Mouse (Mus musculus) right cerebral cortex, adult 18-20 months (tissue): ENCODE measurements at regions not wholly inside any gene's neighbourhood (a gene's known extent, or its start where the extent isn't known, plus 50 kb on each side); places are given as distances from the start of the nearest gene placed in this dataset.
"Not testable (repeated sequence)": the region's sequence is repeated elsewhere in the genome, so short reads cannot be mapped to it uniquely, and the experiment has no call there.

Source experiments
- DNase-seq: peaks from one replicate; pipeline ENCODE4 v3.0.0; 2022; ENCODE audit warnings: mixed read lengths

DNA sequence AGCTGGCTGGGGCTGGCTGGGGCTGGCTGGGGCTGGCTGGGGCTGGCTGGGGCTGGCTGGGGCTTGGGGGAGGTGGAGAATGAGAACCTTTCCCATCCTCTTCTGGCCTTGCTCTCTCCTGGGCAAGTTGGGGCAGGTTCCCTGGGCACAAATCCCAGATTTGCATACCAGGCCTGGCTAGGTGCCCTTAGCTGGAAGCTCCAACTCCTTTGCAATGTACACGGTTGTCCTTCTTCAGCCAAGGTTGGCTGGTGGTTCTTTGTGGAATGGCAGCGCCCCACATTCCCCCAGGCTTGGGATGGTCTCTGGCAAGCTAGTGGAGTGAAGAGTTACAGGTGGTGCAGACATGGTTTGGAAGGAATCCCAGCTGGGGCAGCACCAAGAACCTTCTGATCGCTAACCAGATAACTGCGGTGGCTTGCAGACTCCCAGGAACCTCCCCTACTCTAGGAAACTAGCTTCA lies 217.5 kb downstream of the Pten start:
- no peak for DNase-seq

DNA sequence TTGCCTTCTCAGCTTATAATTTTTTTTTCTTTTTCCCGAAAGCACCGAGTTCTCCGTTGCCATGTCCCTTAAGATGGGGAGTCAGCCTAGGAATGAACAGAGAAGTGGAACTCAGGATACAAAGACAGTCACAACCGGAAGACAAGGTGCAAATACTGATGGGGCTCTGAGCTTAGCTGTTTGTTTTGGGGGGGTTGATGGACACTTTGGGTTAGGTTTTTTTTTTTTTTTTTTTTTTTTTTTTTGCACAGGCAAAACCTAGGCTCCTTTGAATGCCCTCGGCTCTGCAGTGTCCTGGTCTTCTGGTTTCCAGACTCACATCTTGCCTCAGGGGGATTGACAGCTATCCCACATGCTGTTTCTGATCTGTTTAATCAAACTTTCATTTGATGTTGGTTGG lies 218.0 kb downstream of the Pten start:
- no peak for DNase-seq

DNA sequence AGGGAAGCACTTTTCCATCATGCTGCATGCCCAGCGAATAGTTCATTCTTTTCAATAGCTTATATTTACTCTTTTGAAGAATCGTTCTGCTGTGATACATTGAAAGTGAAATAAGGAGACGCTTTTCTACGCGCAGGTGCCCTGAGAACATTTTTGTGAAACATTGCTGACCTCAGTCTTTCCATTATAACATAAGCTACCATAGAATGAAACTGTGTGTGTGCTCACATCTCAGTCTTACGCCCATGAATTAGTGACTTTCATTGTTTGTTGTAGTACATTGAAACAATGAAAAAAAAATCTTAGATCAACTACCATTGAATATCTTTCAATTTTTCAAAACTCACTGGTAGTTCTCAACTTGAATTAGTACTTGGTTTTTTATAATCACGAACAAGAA lies 219.2 kb downstream of the Pten start:
- no peak for DNase-seq

DNA sequence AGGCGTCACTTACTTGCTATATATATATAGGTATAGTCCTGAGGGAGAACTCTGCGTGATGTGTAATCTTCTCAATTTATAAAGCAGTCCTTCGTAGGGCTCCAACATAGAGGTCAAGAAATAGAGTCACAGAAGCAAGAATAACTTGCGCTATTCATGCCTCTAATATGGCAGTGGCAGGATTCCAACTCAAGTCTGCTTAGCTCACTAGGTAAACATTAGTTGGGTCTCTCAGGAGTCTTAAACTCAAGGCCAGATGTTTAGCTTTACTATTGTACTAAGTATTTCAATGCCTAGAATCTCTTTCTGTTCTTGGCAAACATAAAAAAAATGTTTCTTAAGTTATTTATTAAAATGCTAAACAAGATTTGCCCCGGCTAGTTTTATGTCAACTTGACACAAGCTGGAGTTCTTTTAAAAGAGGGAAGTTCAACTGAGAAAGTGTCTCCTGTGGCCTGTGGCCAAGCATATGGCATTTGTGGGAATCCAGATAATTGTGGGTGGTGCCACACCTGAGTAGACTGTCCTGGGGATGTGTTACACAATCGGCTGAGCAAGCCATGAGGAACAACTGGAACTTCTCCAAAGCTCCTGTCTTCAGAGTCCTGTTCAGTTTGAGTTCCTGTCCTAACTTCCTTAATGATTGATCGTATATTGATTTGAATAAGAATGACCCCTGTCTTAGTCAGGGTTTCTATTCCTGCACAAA lies 220.9 kb downstream of the Pten start:
- DNase-seq: no peak

DNA sequence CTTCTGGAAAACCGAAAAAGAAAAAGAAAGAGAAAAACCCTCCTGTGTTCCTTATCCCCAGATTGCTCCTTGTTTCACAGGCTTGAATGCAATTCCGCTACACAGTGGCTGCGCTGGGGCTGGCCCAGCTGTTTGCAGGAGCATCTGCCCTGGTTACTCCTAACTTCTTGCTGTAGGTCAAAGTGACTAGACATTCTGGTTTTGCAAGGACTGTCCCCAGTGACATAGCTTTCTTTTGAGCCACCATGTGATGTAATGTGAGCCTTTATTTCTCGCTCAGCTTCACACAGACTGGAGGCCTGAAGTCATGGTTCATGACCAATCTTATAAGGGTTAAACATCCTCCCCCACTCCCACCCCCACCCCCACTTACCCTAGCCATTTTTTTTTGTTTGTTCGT lies 222.8 kb downstream of the Pten start:
- DNase-seq: no peak

DNA sequence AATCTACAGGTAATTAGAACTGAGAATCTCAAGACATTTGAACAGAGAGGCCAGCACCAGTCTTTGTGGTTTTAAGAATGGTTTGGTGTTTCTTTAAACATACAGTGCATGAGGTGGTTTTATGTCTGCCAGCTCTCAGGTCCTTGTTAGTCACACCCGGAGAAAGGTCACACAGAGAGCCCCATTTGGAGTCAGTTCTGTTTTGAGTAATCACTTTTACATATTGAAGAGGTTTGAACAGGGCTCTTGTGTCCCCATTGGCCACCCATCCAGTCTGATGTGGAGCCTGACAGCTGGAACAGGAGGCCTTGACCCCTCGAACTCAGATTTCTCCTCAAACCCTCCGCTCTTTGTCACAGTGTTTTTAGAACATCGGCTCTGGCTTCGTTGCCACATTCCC lies 231.4 kb downstream of the Pten start:
- no peak for DNase-seq

DNA sequence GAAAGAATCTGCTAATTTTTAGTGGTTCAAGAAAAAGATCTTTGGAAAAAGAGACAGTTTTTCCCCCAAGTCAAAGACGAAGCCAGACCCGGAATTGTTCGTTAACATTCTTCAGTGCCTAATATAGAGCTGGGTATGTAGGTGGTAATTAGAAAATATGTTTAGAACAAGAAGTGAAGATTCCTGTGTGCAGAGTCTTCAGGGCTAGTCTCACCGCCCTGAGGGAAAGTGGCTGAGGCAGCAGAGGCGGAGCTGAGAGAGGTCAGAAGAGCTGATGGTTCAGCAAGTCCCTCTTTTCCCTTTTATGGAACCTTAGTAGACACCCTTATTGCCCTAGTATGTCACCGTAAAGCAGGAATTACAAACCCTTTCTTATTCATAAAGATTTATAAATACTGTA lies 232.0 kb downstream of the Pten start:
- no peak for DNase-seq

DNA sequence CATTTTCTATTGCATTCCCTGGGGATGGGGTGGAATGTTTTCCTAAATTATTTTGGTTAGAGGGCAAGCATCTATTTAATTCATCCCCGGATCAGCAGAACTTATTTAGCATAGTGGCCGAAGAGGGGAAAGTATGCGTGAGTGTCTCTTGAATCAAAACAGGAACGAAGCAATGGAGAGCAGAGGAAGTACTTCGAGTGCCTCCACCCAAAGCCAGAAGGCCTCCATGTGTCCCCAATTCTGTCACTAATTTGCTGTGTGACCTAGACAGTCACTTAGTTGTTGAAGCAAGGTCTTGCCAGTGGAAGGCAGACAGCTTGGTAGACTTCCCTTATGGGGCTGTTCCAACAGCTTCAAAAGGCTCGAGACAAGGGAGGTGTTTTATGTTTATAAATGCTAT lies 233.3 kb downstream of the Pten start:
- DNase-seq: no peak

DNA sequence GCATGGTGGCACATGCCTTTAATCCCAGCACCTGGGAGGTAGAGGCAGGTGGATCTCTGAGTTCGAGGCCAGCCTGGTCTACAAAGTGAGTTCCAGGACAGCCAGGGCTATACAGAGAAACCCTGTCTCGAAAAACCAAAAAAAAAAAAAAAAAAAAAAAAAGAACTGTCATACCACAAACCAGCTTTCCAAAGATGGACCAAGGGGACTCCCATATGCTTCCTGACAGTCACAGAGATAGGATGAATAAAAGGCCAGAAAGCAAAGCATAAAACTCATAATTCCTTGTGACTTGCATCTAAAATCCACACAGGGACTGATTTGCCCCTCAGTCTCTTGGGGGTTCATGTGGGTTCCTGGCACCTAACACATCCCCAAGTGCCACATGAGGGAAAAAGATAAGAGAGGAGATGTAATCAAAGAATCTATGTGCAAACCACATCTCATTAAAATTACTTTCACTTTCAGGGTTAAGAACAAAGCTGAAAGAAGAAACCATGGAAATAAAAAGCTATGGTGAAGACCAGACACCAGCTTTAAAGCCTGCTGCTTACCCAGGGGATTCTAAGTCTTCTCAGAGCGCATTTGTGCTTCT lies 241.4 kb downstream of the Pten start:
- no peak for DNase-seq

DNA sequence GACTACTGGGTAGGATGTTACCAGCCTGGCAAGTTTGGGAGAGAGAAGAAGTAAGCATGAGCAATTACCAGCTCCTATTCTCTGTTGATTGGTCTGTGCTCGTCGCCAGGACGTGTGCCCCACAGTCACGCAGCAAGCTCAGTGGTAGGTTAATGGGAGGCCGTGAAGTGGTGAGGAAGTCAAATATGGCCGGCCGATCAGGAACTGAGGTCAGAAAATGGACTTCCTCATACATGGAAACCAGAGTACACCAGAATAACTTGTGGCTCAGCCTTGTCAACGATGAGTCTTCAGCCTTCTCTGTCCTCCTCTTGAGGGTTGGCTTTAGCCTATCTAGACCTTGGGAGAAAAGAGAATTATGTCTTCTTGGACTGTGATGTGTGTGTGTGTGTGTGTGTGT lies 250.3 kb downstream of the Pten start:
- DNase-seq: no peak

DNA sequence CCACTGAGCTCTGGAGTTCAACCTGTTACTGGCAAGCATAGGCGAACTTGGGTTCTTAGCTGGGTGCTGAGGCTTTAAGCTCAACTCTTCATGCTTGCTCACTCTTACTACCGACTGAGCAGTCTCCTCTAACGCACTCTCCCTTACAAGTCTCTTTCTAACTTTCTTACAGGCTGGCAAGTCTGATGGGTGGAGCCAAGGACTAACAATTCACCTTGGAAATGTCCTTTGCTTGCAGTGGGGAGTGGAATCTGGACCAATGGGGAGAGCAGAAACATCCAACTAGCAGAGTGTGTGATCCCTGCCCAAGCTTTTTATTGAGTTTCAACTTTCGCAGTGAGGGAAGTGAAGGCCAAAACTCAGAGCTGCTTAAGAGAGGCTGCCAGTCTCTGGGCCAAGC lies 250.8 kb downstream of the Pten start:
- no peak for DNase-seq

DNA sequence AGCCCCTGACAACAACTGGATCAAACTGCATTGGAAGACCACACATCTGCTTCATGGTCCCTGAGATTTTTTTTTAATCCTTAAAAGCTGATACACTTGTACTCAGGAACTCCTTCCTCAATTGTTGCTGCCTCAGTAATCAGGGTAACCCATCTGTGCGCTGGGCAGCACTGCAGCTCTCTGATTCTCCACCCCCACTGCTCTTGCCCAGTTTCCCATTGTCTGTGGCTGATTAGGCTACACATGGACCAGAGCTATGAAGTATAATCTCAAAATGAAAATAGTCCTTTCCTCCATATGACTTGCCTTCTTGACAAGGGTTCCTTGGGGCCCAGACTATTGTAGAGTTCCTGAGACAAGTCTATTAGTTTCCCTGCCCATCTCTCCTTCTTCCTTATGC lies 251.5 kb downstream of the Pten start:
- no peak for DNase-seq

DNA sequence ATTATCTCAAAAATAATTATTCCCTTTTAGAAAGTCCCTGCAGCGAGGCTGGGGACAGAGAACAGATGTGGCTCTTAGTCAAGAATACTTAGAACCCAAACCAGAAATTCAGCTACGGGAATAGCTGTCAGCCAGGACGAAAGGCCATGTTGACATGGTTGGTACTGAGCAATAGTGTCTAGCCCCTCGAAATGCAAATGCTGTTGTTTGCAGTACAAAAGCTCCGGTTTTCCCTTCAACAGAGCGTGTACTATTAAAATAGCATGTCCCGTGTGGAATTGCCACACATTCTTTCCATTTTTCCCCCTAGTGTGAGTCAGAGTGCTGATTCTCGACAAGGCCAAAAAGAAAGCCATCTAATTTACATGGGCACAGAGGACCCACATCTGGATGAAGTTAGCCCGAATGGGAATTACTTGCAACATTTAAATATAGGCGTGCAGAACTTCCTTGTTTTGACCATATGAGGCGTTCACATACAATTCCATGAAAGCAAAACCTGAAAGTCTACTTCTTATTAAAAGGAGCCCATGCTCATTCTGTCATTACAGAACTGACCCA lies 253.7 kb downstream of the Pten start:
- DNase-seq: no peak

DNA sequence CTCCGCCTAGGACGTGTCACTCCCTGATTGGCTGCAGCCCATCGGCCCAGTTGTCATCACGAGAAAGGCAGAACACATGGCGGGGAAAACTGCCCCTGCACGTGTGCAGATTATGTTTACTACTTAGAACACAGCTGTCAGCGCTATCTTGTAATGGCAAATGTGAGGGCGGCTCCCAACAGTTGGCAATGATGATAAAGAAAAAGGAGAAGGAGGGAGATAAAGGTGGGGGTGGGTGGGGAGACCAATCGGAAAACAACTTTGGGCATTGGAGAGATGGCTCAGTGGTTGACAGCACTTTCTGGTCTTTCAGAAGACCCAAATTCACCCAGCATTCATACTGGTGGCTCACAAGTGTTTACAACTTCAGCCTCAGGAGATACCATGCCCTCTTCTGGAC lies 257.6 kb downstream of the Pten start:
- not testable (repeated sequence) for DNase-seq

DNA sequence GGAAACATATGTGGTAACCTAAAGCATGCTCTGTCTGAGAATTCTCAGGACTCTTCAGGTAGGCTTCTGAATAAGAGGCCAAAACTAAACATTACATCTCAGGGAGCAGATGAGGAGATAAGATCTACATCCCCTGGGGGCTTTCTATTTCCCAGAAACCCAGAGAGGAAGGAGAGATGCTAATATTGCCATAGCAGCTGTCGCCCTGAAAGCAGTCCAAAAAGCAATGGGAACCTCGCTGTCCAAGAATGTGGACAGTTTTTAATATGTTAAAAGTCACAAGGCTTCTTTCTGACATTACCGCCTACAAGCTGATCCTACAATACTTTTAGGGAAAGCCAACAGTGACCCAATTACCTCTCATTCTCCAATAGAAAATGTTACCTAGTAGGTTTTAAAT lies 263.9 kb downstream of the Pten start:
- DNase-seq: no peak

DNA sequence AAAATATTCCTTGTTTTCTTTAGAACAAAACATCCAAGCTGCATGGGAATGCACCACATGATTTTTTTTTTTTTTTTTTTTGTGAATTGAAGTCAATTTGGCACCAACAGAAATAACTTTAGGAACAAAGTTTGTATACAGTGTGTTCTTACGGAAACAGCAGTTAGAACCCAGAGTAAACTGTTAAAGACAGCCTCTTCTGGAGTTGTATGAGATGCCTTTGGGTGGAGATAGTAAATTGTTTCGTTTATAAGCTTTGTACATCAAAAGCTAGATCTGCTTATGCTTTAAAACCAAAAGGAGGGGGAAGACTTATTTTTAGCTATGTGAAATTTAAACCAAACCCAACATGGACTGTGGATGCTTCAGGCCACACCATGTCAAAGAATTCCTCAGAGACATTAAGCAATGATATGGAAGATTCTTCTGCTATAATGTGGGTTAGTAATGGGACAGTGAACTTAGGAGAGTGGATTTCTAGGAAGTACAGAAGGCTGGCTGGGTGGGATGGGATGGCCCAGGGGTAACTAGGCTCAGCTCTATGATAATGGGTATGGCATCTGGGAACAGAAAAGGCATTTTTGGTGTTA lies 265.6 kb downstream of the Pten start:
- no peak for DNase-seq

DNA sequence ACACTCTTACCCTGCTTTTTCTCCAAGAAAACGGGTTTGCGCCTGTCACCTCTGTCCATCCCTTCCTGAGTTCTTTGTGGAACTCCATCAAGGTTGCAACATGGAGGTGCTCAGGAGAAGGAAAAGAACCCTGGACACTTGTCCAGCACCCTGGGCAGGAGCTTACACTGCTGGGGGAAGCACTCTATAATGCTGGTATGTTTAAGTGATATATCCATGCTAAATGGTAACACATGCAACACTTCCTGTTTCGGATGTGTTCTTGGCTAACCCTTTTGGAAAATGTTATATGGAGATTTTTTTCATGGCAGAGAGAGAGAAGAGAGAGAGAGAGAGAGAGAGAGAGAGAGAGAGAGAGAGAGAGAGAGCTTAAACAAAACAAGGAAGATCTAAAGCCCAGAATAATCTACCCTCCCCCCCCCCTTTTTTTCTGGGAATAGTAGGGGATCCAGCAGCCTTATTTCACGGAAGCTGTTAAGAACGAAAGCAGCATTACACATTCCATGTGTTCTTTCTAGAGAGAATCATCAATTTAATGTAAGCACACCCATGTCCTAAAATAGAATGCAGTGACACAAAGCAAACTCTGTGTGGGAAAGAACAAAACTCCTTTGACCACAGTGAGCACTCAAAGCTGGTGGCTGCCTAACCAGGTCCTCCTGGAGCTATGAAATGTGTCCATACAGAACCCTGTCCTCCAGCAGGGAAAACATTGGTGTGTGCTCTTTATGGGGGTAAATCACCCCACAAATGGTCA lies 272.6 kb downstream of the Pten start:
- DNase-seq: no peak

DNA sequence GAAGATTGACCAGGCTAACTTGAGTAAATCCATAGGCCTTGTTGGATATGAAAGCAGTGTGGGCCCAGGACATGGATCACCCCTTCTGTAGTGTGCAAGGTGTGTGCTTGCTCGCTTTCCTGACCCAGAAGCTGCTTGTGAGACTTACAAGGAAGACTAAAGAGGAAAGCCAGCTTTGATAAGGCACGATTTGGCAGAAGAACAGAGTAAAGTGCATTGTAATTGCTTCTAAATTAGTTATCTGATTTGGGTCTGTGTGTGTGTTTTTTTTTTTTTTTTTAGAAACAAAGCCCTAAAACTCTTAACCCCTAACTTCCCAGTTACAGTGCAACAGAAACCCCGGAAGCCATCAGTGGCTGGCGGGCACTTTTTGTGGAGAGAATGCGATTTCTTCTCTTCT lies 283.2 kb downstream of the Pten start:
- DNase-seq: no peak

DNA sequence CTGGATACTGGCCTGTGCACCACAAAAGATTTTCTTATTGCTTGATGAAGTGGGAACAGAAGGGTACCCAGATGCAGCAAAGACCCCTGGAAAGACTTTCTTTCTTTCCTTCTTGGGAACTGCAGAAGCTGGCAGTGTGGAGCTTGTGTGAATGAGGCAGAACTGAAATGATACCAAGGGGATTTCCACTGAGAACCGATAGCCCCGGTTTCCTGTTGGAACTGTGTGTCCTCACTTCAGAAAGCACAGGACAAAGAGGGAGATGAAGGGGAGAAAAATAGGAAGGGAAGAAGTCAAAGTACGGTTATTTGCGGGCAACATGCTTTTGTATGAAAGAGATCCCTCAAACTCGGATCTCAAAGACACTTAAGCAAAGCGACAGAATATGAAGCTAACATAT lies 283.7 kb downstream of the Pten start:
- DNase-seq: no peak

DNA sequence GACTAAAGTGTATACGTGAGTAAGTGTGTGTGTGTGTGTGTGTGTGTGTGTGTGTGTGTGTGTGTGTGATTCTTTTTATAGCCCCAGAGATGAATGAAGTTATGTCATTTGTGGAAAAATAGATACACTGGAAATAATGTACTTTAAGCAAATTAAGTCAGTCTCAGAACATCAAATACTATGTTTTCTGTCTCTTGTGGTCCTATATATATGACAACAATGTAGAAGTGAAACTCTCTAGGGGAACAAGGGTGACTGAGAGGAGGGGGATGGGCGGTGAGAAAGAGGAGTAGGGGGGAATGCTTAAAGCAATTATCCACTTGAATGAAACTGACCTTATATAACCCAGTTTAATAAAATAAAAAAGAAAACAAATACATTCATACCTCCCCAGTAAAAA lies 285.5 kb downstream of the Pten start:
- no peak for DNase-seq

DNA sequence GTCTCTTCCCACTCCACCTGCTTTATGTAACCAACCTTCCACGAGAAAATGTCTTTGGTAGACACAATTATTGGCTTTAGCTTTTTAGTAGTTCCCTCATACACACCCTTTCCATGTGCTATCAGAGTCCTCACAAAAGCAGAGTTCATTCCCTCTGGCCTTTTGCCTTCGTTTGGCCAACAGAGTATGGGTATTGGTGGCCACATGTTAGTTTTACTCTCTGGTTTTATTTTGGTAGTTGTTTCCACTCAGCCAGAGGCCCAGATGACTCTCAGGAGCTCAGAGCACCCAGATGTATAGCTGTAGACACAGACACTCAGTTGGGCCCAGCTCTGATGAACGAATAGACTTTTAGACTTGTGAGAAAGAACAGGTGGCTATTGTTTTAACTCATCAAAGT lies 286.4 kb downstream of the Pten start:
- DNase-seq: no peak

DNA sequence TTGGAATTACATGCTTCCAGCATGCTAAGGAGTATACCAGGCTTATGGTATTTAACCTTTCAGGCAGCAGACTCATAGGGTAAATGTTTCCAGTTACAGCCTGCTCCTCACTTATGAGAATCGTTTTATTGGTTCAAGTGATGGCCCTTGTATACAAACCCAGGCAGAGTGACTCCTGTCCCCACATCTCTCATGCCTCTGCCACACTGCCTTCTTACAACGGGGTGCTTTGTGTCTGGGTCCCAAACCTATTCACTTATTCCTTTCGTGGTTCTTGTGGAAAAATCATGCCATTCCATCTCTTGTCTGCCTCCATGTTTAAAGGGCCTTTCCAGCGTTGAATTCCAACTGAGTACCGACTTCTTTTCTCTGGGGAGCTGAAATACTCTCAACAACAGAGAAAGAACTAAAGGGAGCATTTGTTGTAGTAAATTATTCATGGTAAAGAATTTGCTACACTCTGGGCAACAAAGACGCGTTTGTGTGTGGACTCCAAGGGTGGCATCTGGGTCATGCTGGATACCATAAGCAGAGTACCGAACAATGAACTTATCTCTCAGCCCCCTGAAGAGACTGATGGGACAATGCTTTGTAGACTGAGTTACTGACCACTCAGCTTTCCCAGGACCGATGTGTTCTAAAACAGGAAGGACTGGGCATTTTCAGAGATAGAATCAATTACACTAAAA lies 291.6 kb downstream of the Pten start:
- DNase-seq: no peak
